8 mouse cellular contexts compared by ENCODE assay signal in the genomic region with DNA sequence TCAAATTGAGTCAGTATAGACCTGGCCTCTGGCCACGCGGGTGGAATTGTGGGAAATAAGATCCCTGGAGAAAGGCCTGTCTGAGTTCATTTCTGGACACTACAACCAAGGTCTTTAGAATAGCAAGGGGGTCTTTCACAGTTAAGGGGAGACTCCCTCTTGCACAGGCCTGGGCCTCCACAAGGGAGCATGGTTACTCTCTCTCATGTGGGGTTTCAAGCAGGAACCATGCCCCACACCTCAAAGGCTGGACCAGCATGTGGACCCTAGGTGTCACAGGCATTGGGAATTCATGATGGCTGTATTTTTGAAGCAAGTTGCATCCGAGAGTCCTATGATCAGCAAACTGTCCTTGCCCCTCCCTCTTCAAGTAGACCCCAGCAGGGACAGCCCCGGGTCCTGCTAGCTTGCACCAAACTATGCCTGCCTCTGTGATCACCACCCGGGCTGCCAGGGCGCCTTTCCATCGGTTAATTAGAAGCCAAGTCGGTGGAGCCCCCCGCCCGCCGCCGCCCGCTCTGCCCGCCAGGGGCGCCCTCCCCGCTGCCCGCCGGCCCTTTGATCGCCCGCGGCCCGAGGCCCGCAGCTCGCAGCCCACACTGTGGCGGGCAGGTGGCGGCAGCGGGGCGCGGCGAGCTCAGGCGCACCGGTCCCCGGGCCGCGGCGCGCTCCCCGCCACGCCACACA.
DNase-seq lines count a peak whose midpoint lies in the region; ATAC-seq and TF ChIP-seq lines count a peak whose summit lies in the region.

No protein-coding gene starts in this region.

- no peaks in the 10 kb centered on the region for H3K9me3 ChIP-seq in limb, embryonic 14.5 days (ENCODE audit: control insufficient read depth, low read length)
- no peaks in the 10 kb centered on the region for H3K9me3 ChIP-seq in neural tube, embryonic 14.5 days (ENCODE audit: control insufficient read depth, low read length)

- ATAC-seq in limb, embryonic 14.5 days (ENCODE audit: low FRiP score, low read depth), result peak; percentile 45; the same call in 1 of the 2 replicates
- peak; percentile 80 for ATAC-seq in neural tube, embryonic 14.5 days (ENCODE audit: low read depth)
- ATAC-seq in activated CD4-positive, CD25-positive, alpha-beta regulatory T cell, adult 4 months, result no peak

- H3K27me3 ChIP-seq in limb, embryonic 14.5 days (ENCODE audit: control insufficient read depth, insufficient read depth, low read length), result no peaks in the 10 kb centered on the region
- H3K27me3 ChIP-seq in neural tube, embryonic 14.5 days (ENCODE audit: control insufficient read depth, insufficient read depth, low read length), result no peaks in the 10 kb centered on the region

- peaks cover 20% of the 10 kb centered on the region for H3K4me1 ChIP-seq in limb, embryonic 14.5 days (ENCODE audit: control insufficient read depth, insufficient read depth, low read length)
- peaks cover 11% of the 10 kb centered on the region; the same call in 1 of the 2 replicates for H3K4me1 ChIP-seq in neural tube, embryonic 14.5 days (ENCODE audit: control insufficient read depth, insufficient read depth, low read length)

- WGBS in limb, embryonic 14.5 days, result 6% methylated on average over 39 of the region's 39 CpGs
- WGBS in neural tube, embryonic 14.5 days, result 7% methylated on average over 37 of the region's 39 CpGs

- peak; percentile 11 to 15 for DNase-seq in left cerebral cortex, adult 2 months (ENCODE audit: extremely low spot score in 1 of 2, low spot score in 2 of 2)
- DNase-seq in left cerebral cortex, postnatal 36 days (ENCODE audit: low spot score in 2 of 2), result no peak
- DNase-seq in embryo, embryonic 11 days, result peak; percentile 84
- peak; percentile 62 for DNase-seq in heart, postnatal 4 days
- peak; percentile 14 for DNase-seq in limb, embryonic 14.5 days (ENCODE audit: low spot score)
- no peak for DNase-seq in natural killer cell, adult 2 months (ENCODE audit: low spot score in 2 of 2)

- no peak for TF ChIP-seq POLR2A in limb, embryonic 14.5 days (IDR thresholded peaks at IDR 0.05; ENCODE audit: borderline replicate concordance, extremely low read depth, insufficient read depth, insufficient read length)

- intact Hi-C loops in left cerebral cortex, adult 2 months (cut with DNase I), result loop anchor here (5.0 kb wide), 1 partner anchor 204 kb away; no protein-coding TSS in a partner anchor
- intact Hi-C loops in left cerebral cortex, postnatal 36 days (cut with DNase I), result no loop called here

- peak overlapping the region; percentile 46 for H3K4me2 ChIP-seq in limb, embryonic 14.5 days (replicated peaks; ENCODE audit: low read depth, low read length, severe bottlenecking)
- H3K4me2 ChIP-seq in neural tube, embryonic 14.5 days (ENCODE audit: low read depth, low read length), result peak overlapping the region; percentile 55

- TF ChIP-seq CTCF in left cerebral cortex, adult 2 months (IDR thresholded peaks at IDR 0.05), result peak; percentile 34

- peak overlapping the region; percentile 35 for H3K9ac ChIP-seq in limb, embryonic 14.5 days (ENCODE audit: low read depth, low read length, severe bottlenecking)
- H3K9ac ChIP-seq in neural tube, embryonic 14.5 days (replicated peaks; ENCODE audit: low read depth, low read length), result 0 out of 2 replicates have a peak overlapping the region, but pooled peaks have one; percentile 28

- no peaks in the 10 kb centered on the region for H3K36me3 ChIP-seq in limb, embryonic 14.5 days (ENCODE audit: control insufficient read depth, insufficient read depth, low read length)
- H3K36me3 ChIP-seq in neural tube, embryonic 14.5 days (ENCODE audit: control insufficient read depth, insufficient read depth, low read length), result no peaks in the 10 kb centered on the region

- no peak overlapping the region for H3K27ac ChIP-seq in left cerebral cortex, adult 2 months
- no peak overlapping the region for H3K27ac ChIP-seq in limb, embryonic 14.5 days (replicated peaks; ENCODE audit: low read depth, low read length)
- H3K27ac ChIP-seq in neural tube, embryonic 14.5 days (ENCODE audit: low read depth, low read length), result 0 out of 2 replicates have a peak overlapping the region, but pooled peaks have one; percentile 29

- no peak overlapping the region for H3K4me3 ChIP-seq in left cerebral cortex, adult 2 months
- H3K4me3 ChIP-seq in limb, embryonic 14.5 days (replicated peaks; ENCODE audit: low read length), result peak overlapping the region; percentile 23
- peak overlapping the region; percentile 15; the same call in 1 of the 2 replicates for H3K4me3 ChIP-seq in neural tube, embryonic 14.5 days (ENCODE audit: low read depth, low read length)

Comparison
In these comparisons a context has a peak if more than half of its experiments do, and no peak if none do; other contexts are left out.
1. DNase-seq: peak in left cerebral cortex, adult 2 months (2 of 2), embryo, embryonic 11 days (single experiment), heart, postnatal 4 days (single experiment) and limb, embryonic 14.5 days (single experiment); none in left cerebral cortex, postnatal 36 days (0 of 2) and natural killer cell, adult 2 months (0 of 2).